Mouse (Mus musculus) cortical plate, adult 2 months (tissue): ENCODE measurements around the gene Tmem230. TPM values are rescaled to one million over a fixed set of nuclear protein-coding genes. Genes with fewer than 3 reads are reported as not detected.
"Not testable (repeated sequence)": the region's sequence is repeated elsewhere in the genome, so short reads cannot be mapped to it uniquely, and the experiment has no call there.

Experiments used
- H3K27ac ChIP-seq: fragments of 200-500 bp; 2 replicates; pipeline ENCODE4 v1.5.1; 2012; ENCODE audit warnings: low read length, control low read depth, inconsistent platforms; ENCODE audit not compliant: insufficient read depth
- H3K4me1 ChIP-seq: fragments of 200-500 bp; 2 replicates; pipeline ENCODE4 v1.6.1; 2011; ENCODE audit warnings: low read length; ENCODE audit not compliant: control insufficient read depth, insufficient read depth
- H3K4me3 ChIP-seq: fragments of 200-500 bp; 2 replicates; pipeline ENCODE4 v1.5.1; 2011; ENCODE audit warnings: mild to moderate bottlenecking, low read length, control low read depth; ENCODE audit not compliant: insufficient read depth
- CTCF ChIP-seq: fragments of 200-500 bp; IDR thresholded peaks from 2 replicates; pipeline ENCODE4 v1.5.1; 2011; ENCODE audit warnings: mild to moderate bottlenecking, control low read depth, low read length; ENCODE audit not compliant: insufficient read depth; ENCODE audit errors: extremely low read depth
- POLR2A ChIP-seq: fragments of 200-500 bp; IDR thresholded peaks from 2 replicates; pipeline ENCODE4 v1.6.1; 2011; ENCODE audit warnings: mild to moderate bottlenecking, low read length, control low read depth; ENCODE audit not compliant: insufficient read depth; ENCODE audit errors: extremely low read depth
- polyA plus RNA-seq: library from polyadenylated mRNA; depleted of rRNA; stranded (reverse); fragments of >200 nt; gene quantifications from 2 replicates; pipeline ENCODE4 v1.2.3, GENCODE M21; 2012; rRNA removed

Tmem230 gene
- polyA plus RNA-seq = 56.5 and 58.8 TPM in 2 replicates

GRCm38 (mm10) chr2:132247539-132248313 is at the start of gene Tmem230:
Tmem230 (minus strand) TSS chr2:132247807.
- TF ChIP-seq CTCF = no peak
- TF ChIP-seq POLR2A = peak; percentile 77
- no peak within 1 kb of the TSS for H3K27ac ChIP-seq
- H3K4me1 ChIP-seq = no peaks in the 10 kb centered on the region; the same call in 1 of the 2 replicates
- H3K4me3 ChIP-seq = peak within 1 kb of the TSS; percentile 57

GRCm38 (mm10) chr2:132293694-132294450 is 46.3 kb upstream of the Tmem230 start:
- Histone ChIP-seq H3K4me3 (no peak overlapping the region), H3K4me1 (peaks cover 18% of the 10 kb centered on the region), H3K27ac (no peak overlapping the region)
- TF ChIP-seq POLR2A = no peak
- TF ChIP-seq CTCF = no peak

DNA sequence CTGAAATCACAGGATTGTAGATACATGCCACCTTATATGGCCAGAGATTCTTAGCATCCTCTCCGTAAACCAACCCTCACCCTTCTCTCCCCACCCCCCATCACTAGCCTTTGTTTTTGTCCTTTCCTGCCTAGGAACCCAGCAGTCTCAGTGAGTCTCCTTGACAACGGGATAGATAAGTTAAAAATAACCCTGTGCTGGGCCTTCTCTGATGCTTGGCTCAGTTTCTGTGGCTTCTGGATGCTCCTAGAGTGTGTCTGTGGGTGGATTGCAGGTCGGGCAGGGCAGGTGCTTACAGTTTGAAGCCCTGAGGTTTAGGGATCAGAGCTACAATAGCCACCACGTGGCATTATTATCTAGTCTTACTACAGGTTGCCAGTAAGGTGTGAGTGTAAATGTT is 44.5 kb upstream of the Tmem230 start:
- H3K4me3 ChIP-seq = no peak overlapping the region
- TF ChIP-seq CTCF = no peak
- peaks cover 15% of the 10 kb centered on the region for H3K4me1 ChIP-seq
- H3K27ac ChIP-seq = peak overlapping the region; percentile 81

GRCm38 (mm10) chr2:132291265-132291664 is 43.7 kb upstream of the Tmem230 start:
- peak overlapping the region; percentile 81 for H3K27ac ChIP-seq
- TF ChIP-seq POLR2A (no peak), CTCF (no peak)
- H3K4me3 ChIP-seq = no peak overlapping the region
- H3K4me1 ChIP-seq = peaks cover 15% of the 10 kb centered on the region

DNA sequence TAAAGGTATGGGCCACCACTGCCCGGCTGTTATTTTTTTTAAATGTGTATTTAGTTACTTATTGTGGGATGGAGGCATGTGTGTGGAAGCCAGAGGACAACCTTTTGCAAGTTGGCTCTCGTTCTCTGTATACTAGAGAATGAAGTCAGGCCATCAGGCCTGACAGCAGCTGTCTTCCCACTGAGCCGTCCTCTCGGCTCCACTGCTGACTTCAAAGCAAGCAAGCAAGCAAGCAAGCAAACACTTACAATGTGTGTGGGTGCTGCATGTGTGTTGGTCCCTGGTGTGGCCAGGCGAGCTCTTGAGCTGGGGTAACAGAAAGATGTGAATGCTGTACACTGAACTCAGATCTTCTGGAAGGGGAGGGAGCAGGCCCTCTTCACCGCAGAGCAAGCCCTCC is 43.2 kb upstream of the Tmem230 start:
- Histone ChIP-seq H3K27ac (peak overlapping the region; percentile 32; the same call in 1 of the 2 replicates), H3K4me1 (peaks cover 15% of the 10 kb centered on the region), H3K4me3 (no peak overlapping the region)
- TF ChIP-seq CTCF (no peak), POLR2A (no peak)

- peaks cover 19% of the 10 kb centered on the region for H3K4me1 ChIP-seq
- H3K4me3 ChIP-seq, H3K27ac ChIP-seq: not testable (repeated sequence)
Measured at GRCm38 (mm10) chr2:132289213-132289612, 41.6 kb upstream of the Tmem230 start.

DNA sequence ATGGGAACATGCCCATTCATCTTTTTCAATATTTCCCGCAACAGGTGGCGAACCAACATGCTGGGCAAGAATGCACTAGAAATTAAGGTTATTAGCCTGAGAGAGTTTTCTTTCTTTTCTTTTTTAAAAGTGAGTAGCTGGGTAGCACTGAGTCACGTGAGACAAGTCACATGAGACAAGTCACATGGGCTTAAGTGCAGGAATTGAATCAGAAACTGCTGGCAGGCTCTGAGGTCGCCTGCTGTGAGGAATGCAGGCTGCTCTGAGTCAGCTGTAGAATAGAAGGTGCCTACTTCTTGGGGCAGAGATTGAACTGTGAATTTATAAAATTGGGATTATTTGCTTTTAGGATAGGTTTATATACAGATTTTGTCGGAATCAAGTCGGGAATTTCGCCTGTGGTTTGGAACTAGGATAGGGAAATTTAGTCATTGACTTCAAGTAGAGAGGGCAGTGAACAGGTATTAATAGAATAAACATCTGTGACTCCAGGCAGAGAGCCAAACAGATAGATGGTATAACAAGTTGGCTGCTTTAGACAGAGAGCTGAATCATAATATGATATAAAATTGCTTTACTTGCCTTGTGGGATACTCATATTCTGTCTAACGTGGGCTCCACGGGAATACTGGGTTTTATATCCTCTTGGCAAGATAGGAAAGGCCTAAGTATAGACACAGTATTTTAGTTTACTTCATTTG is 38.9 kb upstream of the Tmem230 start:
- TF ChIP-seq CTCF (no peak), POLR2A (no peak)
- Histone ChIP-seq H3K4me1 (peaks cover 23% of the 10 kb centered on the region), H3K4me3 (no peak overlapping the region), H3K27ac (no peak overlapping the region)

DNA sequence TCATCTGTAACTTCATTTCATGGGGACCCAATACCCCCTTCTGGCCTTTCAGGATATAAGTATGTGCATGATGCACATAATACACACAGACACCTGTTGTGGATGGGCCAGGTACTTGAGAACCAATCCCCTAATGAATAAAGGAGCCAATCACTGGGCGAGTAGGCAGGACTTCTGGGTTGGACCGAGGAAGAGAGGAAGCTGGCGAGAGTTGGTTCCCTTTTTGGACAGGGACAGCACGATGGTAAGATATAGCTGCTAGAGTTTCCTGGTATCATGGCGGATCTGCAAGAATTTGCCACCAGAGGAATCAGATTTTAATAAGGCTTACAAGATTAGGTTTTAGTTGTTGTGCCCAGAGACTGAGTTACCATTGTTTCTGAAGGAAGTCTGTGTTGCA is 38.1 kb upstream of the Tmem230 start:
- not testable (repeated sequence) for H3K4me3 ChIP-seq, H3K27ac ChIP-seq
- peaks cover 17% of the 10 kb centered on the region for H3K4me1 ChIP-seq

DNA sequence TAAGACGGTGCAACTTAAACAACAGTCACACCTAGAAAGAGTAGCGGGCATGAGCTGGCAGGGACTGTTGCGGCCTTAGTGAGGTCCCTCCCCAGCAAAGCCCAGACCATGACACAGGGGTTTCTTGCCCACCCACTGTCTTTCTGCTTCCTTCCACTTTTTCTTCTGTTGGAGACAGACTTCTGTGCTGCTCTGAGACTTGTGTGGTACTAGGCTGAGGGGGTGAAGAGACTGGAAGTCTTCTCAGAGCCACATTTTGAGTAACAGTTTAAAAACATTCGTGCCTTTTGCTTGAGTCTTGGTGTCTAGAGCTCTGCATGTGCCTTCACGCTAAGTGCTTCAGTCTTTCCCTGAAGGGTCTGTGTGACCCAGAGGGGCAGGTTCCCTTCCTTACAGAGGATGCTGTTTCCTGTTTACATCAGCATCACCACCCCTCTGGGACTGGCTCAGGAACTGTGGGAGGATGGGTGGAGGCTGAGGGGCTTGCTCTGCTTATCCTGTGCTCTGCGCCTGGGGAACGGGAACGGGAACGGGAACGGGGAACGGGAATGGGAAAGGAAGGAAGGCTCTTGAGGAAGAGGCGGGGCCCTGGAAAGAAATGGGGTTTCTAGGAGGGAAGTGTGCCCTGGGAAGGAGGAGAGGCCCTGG is 37.0 kb upstream of the Tmem230 start:
- TF ChIP-seq CTCF (no peak), POLR2A (no peak)
- H3K27ac ChIP-seq = peak overlapping the region; percentile 53; the same call in 1 of the 2 replicates
- no peak overlapping the region for H3K4me3 ChIP-seq
- H3K4me1 ChIP-seq = peaks cover 15% of the 10 kb centered on the region
